Mouse (Mus musculus) cerebellum, postnatal 25 days (tissue): Measurements from ENCODE around the gene Olfr1324.
"Not testable (repeated sequence)": the region's sequence is repeated elsewhere in the genome, so short reads cannot be mapped to it uniquely, and the experiment has no call there.

ENCODE experiments used
- DNase-seq, 2 experiments: peaks; one replicate each; pipeline ENCODE4 v3.0.0; 2021; ENCODE audit warnings: mixed read lengths in 2 of 2

The Olfr1324 gene

DNA sequence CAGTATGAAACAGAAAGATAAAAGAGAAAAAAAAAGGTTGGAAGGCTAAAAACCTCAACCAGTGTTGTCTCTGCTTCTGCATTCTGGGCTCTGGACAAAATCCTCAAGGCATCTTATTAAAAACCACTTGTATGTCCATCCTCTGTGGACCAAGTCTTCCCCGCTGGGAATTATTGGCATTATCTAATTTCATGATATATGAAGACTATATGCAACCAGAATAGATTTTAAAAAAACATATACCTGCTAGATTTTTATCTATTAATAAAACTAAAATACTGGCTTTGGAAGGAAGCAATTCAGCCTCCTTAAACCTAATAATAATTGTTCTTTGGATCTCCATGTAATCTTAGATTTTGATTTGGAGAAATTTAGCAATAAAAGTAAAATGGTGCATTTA, at the start of gene Olfr1324:
Olfr1324 (minus strand) TSS at position 101 of the 400 bp plus-strand sequence.
- DNase-seq: no peak

DNA sequence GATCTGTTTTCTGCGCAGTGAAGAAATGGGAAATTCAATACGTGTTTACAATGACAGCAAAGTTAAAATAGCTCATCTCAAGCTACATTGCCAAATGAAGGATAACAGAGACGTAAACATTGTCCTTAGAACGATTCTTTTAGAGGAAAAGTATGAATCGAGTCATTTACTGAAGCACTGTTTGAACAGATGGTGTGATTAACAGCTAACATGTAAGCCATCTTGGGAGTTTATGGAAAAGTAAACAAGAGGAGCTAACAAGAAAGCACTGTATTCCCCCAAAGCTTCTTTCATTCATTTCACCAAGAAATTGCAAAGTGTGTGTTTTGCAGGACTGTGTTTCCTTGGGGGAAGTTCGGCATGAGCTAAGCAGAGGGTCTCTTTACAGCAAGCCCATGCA, 42.0 kb upstream of the Olfr1324 start:
- not testable (repeated sequence) for DNase-seq

DNA sequence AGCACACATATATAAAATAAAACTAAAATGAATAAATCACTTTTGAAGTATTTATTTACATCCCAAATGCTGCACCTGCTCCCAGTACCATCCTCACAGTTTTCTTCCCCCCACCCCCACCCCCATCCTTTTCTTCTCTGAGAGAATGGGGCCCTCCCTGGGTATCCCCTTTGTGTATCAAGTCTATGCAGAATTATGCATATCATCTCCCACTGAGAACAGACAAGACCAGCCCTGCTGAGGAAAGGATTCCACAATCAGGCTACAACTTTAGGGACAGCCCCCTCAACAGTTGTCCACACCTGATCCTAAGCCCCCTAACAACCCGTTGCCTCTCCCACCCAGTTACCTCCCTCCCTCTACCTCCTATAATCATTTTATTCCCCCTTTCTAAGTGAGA, 27.8 kb upstream of the Olfr1324 start:
- DNase-seq: no peak

- DNase-seq: no peak
These were observed 15.1 kb upstream of the Olfr1324 start for GRCm38 (mm10) chrX:50443352-50443751.

DNA sequence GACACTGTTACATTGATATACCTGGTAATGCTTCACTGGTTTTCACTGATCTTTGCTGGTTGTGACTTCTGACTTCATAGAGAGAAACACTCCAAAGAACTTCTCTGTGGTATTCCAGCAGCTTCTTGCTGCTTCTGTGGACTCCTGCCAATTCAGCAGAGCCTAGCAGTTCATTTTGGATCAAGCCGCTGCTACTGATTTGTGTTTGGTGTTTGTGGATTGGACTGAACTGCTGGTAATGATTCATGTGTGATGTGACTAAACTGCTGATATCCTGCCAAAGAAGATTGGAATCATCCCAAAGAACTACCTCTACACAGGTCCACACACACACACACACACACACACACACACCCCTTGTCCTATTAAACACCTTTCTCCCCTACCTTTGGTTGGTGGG, 14.4 kb upstream of the Olfr1324 start:
- DNase-seq: peak; percentile 15 to 22

- no peak for DNase-seq
These were observed 4.2 kb upstream of the Olfr1324 start for GRCm38 (mm10) chrX:50432499-50432898.

DNA sequence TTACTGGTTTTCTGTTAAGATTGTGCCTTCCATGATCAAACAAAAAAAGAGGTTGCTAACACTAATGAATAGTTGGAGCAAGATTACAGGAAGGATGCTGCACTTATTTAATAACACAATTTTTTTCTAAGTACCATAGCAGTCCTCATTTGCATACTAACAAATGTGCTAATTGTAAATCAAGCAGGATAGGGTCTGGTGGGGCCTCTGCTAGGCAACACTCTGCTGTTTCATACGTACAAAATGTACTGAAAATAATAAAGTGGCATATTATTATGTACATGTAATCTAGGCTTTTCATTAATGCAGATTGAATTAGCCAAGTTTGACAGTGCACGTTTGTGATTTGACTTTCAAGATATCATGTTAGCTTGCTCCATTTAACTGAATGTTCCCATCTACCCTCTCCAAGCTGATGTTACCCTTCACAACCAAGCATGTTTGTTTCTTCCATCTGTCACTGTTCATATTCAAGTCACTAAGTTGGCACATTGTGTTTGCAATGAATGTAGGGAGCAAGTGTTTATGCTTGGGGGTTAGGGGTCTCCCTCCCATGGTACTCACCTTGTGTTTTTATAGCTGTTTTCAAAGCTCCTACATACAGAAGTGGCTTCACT, 478 bp downstream of the Olfr1324 start:
- DNase-seq: no peak

GRCm38 (mm10) chrX:50425899-50426436, 2.3 kb downstream of the Olfr1324 start:
- DNase-seq: peak; percentile 63 to 70

GRCm38 (mm10) chrX:50410361-50410760, 17.9 kb downstream of the Olfr1324 start:
- not testable (repeated sequence) for DNase-seq

- DNase-seq: not testable (repeated sequence)
These were observed 37.7 kb downstream of the Olfr1324 start for GRCm38 (mm10) chrX:50390616-50391015.

DNA sequence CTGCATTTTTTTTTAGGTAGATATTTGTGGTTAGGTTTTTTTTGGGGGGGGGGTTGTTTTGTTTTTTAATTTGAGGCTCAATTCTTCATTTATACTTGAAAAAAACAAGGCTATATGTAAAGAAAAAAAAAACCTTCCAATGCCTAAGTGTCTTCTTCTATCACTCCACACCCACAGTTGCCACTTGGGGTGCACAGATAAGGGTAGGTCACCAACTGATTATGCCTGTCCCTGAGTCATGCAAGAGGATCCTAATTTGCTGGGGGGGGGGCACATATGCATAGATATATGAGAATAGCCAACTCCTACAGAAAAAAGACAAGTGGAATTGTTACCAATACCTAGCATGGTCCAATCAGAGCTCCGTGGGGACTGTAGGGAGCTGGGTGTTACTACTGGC, 53.3 kb downstream of the Olfr1324 start:
- no peak for DNase-seq
